Mouse (Mus musculus) ovary, postnatal 10 days (tissue): ENCODE results near the gene Afg3l1.
"Not testable (repeated sequence)": the region's sequence is repeated elsewhere in the genome, so short reads cannot be mapped to it uniquely, and the experiment has no call there.

Source experiments
- DNase-seq: peaks from one replicate; pipeline ENCODE4 v3.0.0; 2022; ENCODE audit warnings: low spot score

Gene Afg3l1

DNA sequence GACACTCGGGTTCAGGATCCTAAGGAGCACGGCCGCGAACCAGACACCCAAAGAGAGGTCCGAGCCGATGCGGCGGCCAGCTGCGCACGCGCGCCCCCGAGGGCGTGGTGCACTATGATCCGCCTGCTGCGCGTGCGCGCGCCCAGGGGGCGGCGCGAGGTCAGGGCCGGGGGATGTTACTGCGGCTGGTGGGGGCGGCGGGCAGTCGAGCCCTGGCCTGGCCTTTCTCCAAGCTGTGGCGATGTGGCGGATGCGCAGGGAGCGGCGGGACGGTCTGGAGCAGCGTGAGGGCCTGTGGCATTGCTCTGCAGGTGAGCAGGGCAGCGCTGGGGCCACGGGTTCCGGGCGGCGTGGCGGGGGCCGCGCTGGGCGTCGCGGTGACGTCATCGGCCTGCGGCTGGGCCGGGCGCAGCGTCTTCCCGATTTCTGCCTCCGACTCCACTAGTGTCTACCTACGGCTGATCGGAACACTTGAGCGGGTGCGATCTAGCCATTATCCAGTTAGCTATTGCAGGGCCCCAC, at the start of gene Afg3l1:
Gene Afg3l1, plus strand, starts transcription at position 167 of the 522 bp plus-strand sequence.
- DNase-seq, result peak; percentile 87

DNA sequence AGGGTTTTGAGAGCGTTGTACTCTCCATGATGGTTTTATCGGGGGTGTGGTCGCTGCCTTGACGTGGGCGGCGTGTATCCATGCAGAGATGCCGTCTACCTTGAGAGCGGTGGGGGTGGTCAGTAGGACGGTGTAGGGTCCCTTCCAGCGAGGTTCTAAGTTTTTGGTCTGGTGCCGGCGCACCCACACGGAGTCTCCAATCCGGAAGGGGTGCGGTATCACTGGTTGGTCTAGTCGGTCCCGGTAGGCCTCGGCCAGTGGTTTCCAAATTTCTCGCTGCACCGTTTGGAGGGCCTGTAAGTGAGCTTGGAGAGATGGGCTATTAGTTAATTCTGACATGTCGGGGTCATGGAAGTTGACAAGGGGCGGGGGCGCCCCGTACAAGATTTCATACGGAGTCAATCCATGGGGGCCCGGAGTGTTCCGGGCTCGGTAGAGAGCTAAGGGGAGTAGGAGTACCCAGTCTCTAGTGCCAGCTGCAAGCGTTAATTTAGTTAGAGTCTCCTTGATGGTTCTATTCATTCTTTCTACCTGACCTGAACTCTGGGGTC, 49.3 kb upstream of the Afg3l1 start:
- DNase-seq, result no peak

GRCm38 (mm10) chr8:123428939-123429721, 48.6 kb upstream of the Afg3l1 start:
- DNase-seq, result no peak

- not testable (repeated sequence) for DNase-seq
These were observed 48.0 kb upstream of the Afg3l1 start for GRCm38 (mm10) chr8:123429722-123430013.

DNA sequence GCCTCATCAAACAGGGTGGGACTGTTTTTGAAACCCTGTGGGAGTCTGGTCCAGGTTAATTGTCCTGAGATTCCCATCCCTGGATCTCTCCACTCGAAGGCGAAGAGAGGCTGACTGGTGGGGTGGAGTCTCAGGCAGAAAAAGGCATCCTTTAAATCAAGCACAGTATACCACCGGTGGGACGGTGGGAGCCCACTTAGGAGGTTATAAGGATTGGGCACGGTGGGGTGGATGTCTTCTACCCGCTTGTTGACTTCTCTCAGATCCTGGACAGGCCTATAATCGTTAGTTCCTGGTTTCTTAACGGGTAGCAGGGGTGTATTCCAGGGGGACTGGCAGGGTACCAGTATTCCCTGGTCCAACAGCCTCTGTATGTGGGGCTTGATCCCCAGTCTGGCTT, 46.8 kb upstream of the Afg3l1 start:
- not testable (repeated sequence) for DNase-seq

- DNase-seq, result no peak
These were observed 45.9 kb upstream of the Afg3l1 start for GRCm38 (mm10) chr8:123431616-123432365.

DNA sequence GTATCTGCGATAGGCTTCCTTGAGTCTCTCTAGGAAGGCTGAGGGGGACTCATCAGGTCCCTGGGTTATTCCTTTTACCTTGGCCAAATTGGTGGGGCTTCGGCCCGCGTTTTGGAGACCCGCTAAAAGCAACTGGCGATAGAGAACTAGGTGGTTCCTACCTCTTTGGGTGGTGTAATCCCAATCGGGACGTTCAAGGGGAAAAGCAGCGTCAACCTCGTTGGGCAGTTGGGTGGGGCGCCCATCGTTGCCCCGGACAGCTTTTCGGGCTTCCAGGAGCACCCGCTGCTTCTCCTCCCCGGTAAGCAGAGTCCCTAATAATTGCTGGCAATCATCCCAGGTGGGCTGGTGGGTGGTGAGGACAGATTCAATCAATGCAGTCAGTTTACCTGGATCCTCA, 45.3 kb upstream of the Afg3l1 start:
- DNase-seq, result no peak

DNA sequence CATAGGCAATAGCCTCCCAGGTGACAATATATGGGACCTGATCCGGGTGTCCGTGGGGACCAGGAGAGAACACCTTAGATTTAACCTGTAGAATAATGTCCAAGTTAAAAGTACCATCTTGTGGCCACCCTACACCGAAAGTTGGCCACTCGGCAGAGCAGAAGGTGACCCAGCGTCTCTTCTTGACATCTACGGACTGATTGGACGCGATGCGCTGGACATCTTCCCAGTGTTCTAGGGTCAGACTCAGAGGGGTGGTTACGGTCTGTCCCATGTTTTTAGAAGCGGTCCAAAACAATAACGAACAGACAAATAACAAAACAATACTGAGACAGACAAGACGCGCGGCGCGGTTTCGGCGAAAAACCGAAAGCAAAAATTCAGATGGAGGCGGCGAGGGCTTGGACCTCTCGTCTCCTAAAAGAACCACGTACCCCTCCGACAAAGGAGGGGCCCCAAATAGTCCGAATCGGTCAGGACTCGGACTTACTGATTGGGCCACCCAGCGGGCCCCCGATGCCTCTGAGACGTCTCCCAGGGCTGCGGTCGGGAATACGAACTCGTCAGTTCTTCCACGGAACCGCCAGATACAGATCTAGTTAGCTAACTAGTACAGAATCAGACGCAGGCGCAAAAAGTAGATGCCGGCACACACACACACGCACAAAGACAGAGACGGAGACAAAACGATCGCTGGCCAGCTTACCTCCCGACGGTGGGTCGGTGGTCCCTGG, 44.3 kb upstream of the Afg3l1 start:
- not testable (repeated sequence) for DNase-seq

GRCm38 (mm10) chr8:123441788-123442187, 35.9 kb upstream of the Afg3l1 start:
- DNase-seq, result no peak

- DNase-seq, result no peak
These were observed 35.4 kb upstream of the Afg3l1 start for GRCm38 (mm10) chr8:123442351-123442750.

GRCm38 (mm10) chr8:123442871-123443575, 34.7 kb upstream of the Afg3l1 start:
- peak; percentile 92 for DNase-seq

GRCm38 (mm10) chr8:123443576-123443921, 34.2 kb upstream of the Afg3l1 start:
- DNase-seq, result no peak

- DNase-seq, result no peak
These were observed 33.6 kb upstream of the Afg3l1 start for GRCm38 (mm10) chr8:123444131-123444530.

DNA sequence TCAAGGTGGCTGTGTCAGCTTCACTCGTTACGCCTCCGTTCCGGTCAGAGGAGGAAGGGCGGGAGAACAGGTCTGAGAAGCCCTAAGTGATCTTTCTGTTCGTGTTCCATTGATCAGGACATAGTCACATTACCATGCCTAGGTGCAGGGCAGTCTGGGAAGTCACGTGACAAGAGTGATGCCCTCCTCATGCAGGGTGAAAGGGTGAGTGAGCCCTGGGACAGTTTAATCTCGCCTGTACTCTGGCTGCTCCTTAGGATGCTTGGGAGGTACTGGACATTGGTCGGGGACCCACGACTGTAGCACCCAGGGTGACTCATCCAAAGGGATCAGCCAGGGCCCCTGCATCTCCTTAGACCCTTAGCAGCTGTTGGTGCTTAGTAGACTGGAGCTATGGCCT, 31.7 kb upstream of the Afg3l1 start:
- DNase-seq, result no peak

- DNase-seq, result no peak
These were observed 30.9 kb upstream of the Afg3l1 start for GRCm38 (mm10) chr8:123446799-123447198.

DNA sequence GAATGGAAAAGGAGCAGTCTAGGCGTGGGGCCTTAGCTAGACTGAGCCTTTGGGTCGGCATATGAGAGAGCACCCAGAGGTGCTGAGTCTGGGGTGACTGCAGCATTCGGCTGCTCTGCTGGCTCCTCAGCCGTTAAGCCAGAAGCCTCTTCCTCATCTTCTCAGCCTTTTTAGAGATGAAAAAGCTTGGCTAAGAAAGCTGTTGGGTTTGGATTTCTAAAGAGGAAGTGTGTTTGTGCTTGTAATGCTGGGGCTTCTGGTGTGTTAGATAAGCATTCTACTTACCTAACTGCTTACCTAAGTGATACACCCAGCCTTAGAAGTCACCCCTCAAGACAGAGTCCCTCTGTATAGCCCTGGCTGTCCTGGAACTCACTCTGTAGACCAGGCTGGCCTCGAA, 26.9 kb upstream of the Afg3l1 start:
- no peak for DNase-seq

DNA sequence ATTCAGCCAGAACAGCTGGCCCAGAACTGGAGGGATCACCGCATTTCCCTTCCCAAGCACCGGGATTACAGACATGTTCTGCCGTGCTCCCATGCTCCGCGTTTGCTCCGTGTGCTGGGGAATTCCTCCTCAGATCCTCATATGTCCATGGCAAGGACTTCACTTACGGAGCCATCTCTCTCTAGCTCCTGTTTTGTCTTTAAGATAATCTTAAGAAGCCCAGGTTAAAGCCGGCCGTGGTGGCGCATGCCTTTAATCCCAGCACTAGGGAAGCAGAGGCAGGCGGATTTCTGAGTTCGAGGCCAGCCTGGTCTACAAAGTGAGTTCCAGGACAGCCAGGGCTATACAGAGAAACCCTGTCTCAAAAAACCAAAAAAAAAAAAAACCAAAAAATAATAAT, 26.0 kb upstream of the Afg3l1 start:
- not testable (repeated sequence) for DNase-seq

GRCm38 (mm10) chr8:123452149-123452548, 25.6 kb upstream of the Afg3l1 start:
- DNase-seq, result no peak

GRCm38 (mm10) chr8:123453291-123453690, 24.4 kb upstream of the Afg3l1 start:
- DNase-seq, result no peak

DNA sequence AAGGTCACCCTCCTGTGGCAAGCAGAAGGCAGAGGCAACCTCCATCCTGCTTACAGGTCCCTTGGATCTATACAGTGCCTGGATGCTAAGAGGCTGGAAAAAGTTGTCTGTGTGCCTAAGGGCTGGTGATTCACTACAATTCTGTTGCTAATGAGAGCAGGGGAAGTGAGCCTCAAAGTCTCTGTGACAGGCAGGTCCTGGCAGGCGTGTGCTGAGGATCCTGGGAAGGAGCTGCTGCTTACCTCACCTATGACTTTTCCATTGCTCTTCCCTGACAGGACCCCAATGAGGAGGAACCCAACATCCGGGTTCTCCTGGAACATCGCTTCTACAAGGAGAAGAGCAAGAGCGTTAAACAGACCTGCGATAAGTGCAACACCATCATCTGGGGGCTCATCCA, 23.8 kb upstream of the Afg3l1 start:
- no peak for DNase-seq

GRCm38 (mm10) chr8:123454559-123454958, 23.1 kb upstream of the Afg3l1 start:
- no peak for DNase-seq

DNA sequence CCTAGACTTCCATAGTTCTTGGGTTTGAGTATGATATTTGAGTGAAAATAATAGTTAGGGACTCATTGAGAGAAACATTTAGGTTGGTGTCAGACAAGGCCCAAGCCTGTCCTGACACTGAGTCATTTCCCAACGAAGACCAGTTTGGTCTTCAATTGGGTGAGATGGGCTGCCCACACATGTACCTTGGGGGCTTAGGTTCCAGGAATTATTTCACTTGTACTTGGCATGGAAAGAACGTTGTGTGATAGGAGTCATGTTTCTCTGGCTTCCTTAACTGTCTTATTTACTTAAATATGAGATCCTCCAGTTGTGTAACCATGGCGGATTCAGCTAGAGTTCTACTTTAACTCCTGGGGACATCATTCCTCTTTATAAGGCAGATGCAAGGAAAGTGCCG, 14.1 kb upstream of the Afg3l1 start:
- no peak for DNase-seq
